Mouse (Mus musculus): Measurements from ENCODE around the gene Stat2.

DNA sequence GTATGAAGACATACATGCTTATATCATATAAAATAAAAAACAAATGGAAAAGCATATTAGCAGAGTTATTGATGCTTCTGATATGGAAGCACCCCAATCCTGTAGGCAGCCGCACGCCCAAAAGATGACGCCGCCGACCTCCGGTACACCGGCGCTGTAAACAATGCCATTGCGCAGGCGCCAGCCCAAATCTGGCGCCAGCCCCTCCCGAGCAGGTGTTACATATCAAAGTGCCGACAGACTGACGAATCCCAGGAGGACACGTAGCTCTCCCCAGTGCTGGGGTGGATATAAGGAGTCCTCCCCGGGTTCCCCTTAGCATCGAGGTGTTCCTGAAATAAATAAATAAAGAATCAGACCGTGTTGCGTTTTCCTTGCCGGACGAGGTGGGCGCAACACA lies 8.1 kb upstream of the Stat2 start:
- no peak for TF ChIP-seq POLR2A (IDR thresholded peaks at IDR 0.05; ENCODE audit: low read depth, low read length)
- TF ChIP-seq CTCF (IDR thresholded peaks at IDR 0.05; ENCODE audit: extremely low read depth, insufficient read length, insufficient replicate concordance, low read depth, low read length), result no peak
